Mouse (Mus musculus) forebrain, embryonic 16.5 days (tissue): ENCODE measurements around the gene Ano6. TPM values are rescaled to one million over a fixed set of nuclear protein-coding genes. Genes with fewer than 3 reads are reported as not detected.

ENCODE experiments used
- ATAC-seq: fragments of 200-750 bp; cut with Nextera tagmentation; 2 replicates; pipeline ENCODE4 v1.8.0; 2017; ENCODE audit warnings: mild to moderate bottlenecking, moderate library complexity
- H3K27ac ChIP-seq: fragments of 300-500 bp; sonication (generic); 2 replicates; pipeline ENCODE4 v1.5.1; 2014; ENCODE audit warnings: low read length, control low read depth
- H3K27me3 ChIP-seq: fragments of 300-500 bp; sonication (generic); replicated peaks from 2 replicates; pipeline ENCODE4 v1.6.1; 2014; ENCODE audit warnings: low read length; ENCODE audit not compliant: control insufficient read depth, insufficient read depth
- H3K36me3 ChIP-seq: fragments of 300-500 bp; sonication (generic); 2 replicates; pipeline ENCODE4 v1.6.1; 2014; ENCODE audit not compliant: control insufficient read depth, insufficient read depth
- H3K4me1 ChIP-seq: fragments of 300-500 bp; sonication (generic); replicated peaks from 2 replicates; pipeline ENCODE4 v1.6.1; 2014; ENCODE audit warnings: low read length; ENCODE audit not compliant: control insufficient read depth, insufficient read depth
- H3K4me2 ChIP-seq: fragments of 300-500 bp; sonication (generic); 2 replicates; pipeline ENCODE4 v1.6.1; 2014; ENCODE audit warnings: mild to moderate bottlenecking, low read length, control low read depth
- H3K4me3 ChIP-seq: fragments of 300-500 bp; sonication (generic); replicated peaks from 2 replicates; pipeline ENCODE4 v1.5.1; 2014; ENCODE audit warnings: mild to moderate bottlenecking, low read length, control low read depth
- H3K9ac ChIP-seq: fragments of 300-500 bp; sonication (generic); replicated peaks from 2 replicates; pipeline ENCODE4 v1.6.1; 2014; ENCODE audit warnings: low read depth, low read length, control low read depth
- H3K9me3 ChIP-seq: fragments of 300-500 bp; sonication (generic); 2 replicates; pipeline ENCODE4 v1.6.1; 2016; ENCODE audit warnings: low read length; ENCODE audit not compliant: control insufficient read depth
- WGBS: fragments of 180-500 bp; shearing (Covaris S2); extraction: QIAGEN DNeasy Blood & Tissue Kit; methylation state at CpG from one replicate; pipeline ENCODE4 v1.1.7; 2014; 5-methylcytosine and 5-hydroxymethylcytosine counted together
- polyA plus RNA-seq: library from polyadenylated mRNA; unstranded; fragments of >200 nt; fragmentation: Nextera tagmentation; extraction: Ambion mirVana; gene quantifications from 2 replicates; pipeline ENCODE4 v1.2.1, GENCODE M21; 2015

Ano6 gene
- polyA plus RNA-seq, 1 experiment from 2014 or later: 24.6 TPM

GRCm38 (mm10) chr15:95763464-95763863 lies 27.2 kb upstream of the Ano6 start:
- Histone ChIP-seq H3K27me3 (no peaks in the 10 kb centered on the region), H3K27ac (no peak overlapping the region), H3K9ac (no peak overlapping the region), H3K9me3 (no peaks in the 10 kb centered on the region), H3K4me2 (no peak overlapping the region), H3K4me3 (no peak overlapping the region), H3K4me1 (no peaks in the 10 kb centered on the region), H3K36me3 (no peaks in the 10 kb centered on the region)
- ATAC-seq: no peak
- 40% methylated on average over 6 of the region's 6 CpGs for WGBS

- Histone ChIP-seq H3K4me1 (no peaks in the 10 kb centered on the region), H3K4me3 (no peak overlapping the region), H3K9ac (no peak overlapping the region), H3K36me3 (no peaks in the 10 kb centered on the region), H3K27ac (no peak overlapping the region), H3K4me2 (no peak overlapping the region), H3K27me3 (no peaks in the 10 kb centered on the region), H3K9me3 (no peaks in the 10 kb centered on the region)
- WGBS: 76% methylated on average over 8 of the region's 8 CpGs
- ATAC-seq: no peak
Measured at GRCm38 (mm10) chr15:95765271-95765670, 25.4 kb upstream of the Ano6 start.

DNA sequence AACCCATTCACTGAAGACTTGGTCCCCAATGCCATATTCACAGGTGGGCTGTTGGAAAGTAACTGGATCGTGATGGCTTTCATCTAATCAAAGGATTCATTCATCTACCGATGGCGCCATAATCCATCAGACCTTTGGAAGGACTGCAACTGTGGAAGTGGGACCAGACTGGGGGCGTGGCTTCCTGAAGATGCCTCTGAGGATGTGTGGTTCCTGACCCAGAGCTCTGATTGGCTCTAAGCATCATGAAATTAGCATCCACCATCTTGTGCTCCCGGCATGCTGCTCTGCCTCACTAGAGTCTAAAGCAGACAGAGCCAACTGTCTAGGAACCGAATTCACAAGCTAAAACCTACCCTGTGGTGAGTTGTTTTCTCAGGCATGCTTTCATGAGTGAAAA lies 24.7 kb upstream of the Ano6 start:
- H3K4me3 ChIP-seq: no peak overlapping the region
- no peak for ATAC-seq
- H3K27ac ChIP-seq: no peak overlapping the region
- no peaks in the 10 kb centered on the region for H3K9me3 ChIP-seq
- no peaks in the 10 kb centered on the region for H3K36me3 ChIP-seq
- H3K9ac ChIP-seq: no peak overlapping the region
- H3K27me3 ChIP-seq: no peaks in the 10 kb centered on the region
- 88% methylated on average over 6 of the region's 6 CpGs for WGBS
- no peak overlapping the region for H3K4me2 ChIP-seq
- H3K4me1 ChIP-seq: no peaks in the 10 kb centered on the region

DNA sequence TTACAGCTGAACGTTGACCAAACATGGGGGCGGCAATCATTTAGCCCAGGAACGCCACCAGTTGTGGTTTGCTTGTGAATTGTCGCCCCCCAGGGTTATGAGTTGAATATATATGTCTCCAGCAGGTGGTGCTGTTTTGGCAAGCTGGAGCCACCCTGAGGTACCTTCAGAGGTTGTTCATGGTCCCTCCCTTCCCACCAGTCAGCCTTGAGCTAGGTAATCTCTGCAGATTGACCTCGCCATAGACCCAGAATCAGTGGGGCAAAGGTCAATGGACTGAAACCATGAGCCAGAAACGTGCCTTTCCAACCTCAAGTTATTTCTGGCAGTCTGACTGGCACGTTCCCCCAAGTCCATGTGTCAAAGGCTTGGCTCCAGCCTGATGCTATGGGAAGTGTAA lies 22.8 kb upstream of the Ano6 start:
- WGBS: 80% methylated on average over 7 of the region's 7 CpGs
- no peak for ATAC-seq
- Histone ChIP-seq H3K27me3 (no peaks in the 10 kb centered on the region), H3K36me3 (no peaks in the 10 kb centered on the region), H3K4me2 (no peak overlapping the region), H3K4me1 (no peaks in the 10 kb centered on the region), H3K27ac (no peak overlapping the region), H3K4me3 (no peak overlapping the region), H3K9me3 (no peaks in the 10 kb centered on the region), H3K9ac (no peak overlapping the region)

DNA sequence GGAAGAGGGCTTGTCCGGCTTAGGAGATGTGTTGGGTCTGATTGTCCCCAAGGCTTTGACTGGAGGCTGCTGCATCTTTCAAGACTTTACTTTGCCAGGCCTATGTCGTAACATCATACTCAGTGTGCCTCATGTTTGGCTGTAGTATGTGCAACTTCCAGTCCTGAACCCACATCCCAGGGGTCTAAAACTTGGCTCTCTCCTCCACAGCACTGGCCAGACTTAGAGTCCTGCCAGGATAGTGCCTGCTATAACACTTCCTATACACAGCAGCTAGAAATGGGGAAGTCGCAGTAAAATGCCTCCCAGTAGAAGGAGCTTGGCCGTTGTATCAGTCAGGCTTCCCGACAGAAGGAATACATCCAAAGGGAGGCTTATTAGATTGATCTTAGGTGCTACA lies 21.9 kb upstream of the Ano6 start:
- no peak for ATAC-seq
- no peak overlapping the region for H3K27ac ChIP-seq
- H3K27me3 ChIP-seq: no peaks in the 10 kb centered on the region
- H3K4me3 ChIP-seq: no peak overlapping the region
- H3K4me1 ChIP-seq: no peaks in the 10 kb centered on the region
- H3K9me3 ChIP-seq: no peaks in the 10 kb centered on the region
- 92% methylated on average over 5 of the region's 5 CpGs for WGBS
- no peak overlapping the region for H3K4me2 ChIP-seq
- H3K36me3 ChIP-seq: no peaks in the 10 kb centered on the region
- no peak overlapping the region for H3K9ac ChIP-seq

DNA sequence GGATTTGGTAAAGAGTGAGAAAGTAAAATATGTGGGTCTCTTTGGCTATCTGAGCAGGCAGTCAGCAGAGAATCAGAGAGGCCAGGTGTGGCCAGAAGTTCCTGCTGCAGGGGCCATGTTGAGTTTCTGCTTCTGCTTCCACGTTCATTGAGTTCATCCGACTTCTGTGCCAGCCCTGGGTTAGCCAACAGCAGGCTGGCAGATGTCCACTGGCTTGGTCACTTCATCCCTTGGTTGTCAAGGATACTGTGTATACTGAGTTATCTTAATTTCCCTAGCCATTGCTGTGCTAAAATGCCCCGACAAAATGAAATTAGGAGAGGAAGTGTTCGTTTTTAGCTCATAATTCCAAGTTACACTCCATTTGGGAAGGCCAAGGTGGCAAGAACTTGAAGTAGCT lies 21.1 kb upstream of the Ano6 start:
- ATAC-seq: no peak
- Histone ChIP-seq H3K4me2 (no peak overlapping the region), H3K9me3 (no peaks in the 10 kb centered on the region), H3K27me3 (no peaks in the 10 kb centered on the region), H3K27ac (no peak overlapping the region), H3K36me3 (no peaks in the 10 kb centered on the region), H3K9ac (no peak overlapping the region), H3K4me3 (no peak overlapping the region), H3K4me1 (no peaks in the 10 kb centered on the region)
- 80% methylated on average over 4 of the region's 4 CpGs for WGBS

DNA sequence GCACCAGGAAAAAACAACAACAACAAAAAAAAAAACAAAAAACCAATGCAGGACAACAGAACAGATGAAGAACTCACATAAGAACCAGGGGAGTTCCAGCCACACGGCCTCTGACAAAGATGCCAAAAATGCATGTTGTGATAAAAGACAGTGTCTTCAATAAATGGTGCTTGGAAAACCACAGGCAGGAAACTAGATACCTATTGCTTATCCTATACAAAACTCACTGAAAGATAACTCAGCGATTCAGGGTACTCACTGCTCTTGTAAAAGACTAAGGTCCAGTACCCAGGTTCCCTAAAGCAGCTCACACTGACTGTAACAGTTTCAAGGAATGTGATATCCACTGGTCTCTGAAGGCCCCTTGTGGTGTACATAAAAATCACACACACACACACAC lies 20.3 kb upstream of the Ano6 start:
- Histone ChIP-seq H3K27me3 (no peaks in the 10 kb centered on the region), H3K4me1 (no peaks in the 10 kb centered on the region), H3K9me3 (no peaks in the 10 kb centered on the region), H3K4me2 (no peak overlapping the region), H3K9ac (no peak overlapping the region), H3K36me3 (no peaks in the 10 kb centered on the region), H3K27ac (no peak overlapping the region), H3K4me3 (no peak overlapping the region)
- ATAC-seq: no peak
- WGBS: 91% methylated on average over 2 of the region's 2 CpGs

GRCm38 (mm10) chr15:95772374-95772773 lies 18.3 kb upstream of the Ano6 start:
- WGBS: 60% methylated on average over 13 of the region's 13 CpGs
- Histone ChIP-seq H3K36me3 (no peaks in the 10 kb centered on the region), H3K4me2 (no peak overlapping the region), H3K27me3 (no peaks in the 10 kb centered on the region), H3K9ac (no peak overlapping the region), H3K4me3 (no peak overlapping the region), H3K27ac (no peak overlapping the region), H3K4me1 (no peaks in the 10 kb centered on the region), H3K9me3 (no peaks in the 10 kb centered on the region)
- no peak for ATAC-seq

- WGBS: 34% methylated on average over 14 of the region's 14 CpGs
- ATAC-seq: no peak
- Histone ChIP-seq H3K27me3 (no peaks in the 10 kb centered on the region), H3K27ac (no peak overlapping the region), H3K4me3 (no peak overlapping the region), H3K36me3 (no peaks in the 10 kb centered on the region), H3K9ac (no peak overlapping the region), H3K4me1 (no peaks in the 10 kb centered on the region), H3K4me2 (no peak overlapping the region), H3K9me3 (no peaks in the 10 kb centered on the region)
Measured at GRCm38 (mm10) chr15:95772861-95773836, 17.5 kb upstream of the Ano6 start.
